Mouse (Mus musculus) heart, embryonic 15.5 days (tissue): ENCODE data around the gene 4930544D05Rik. TPM values are rescaled to one million over a fixed set of nuclear protein-coding genes. Genes with fewer than 3 reads are reported as not detected.

Experiments used
- ATAC-seq: fragments of 200-750 bp; cut with Nextera tagmentation; replicated peaks from 2 replicates; pipeline ENCODE4 v1.8.0; 2017; ENCODE audit warnings: low read depth, moderate TSS enrichment; ENCODE audit not compliant: insufficient number of reproducible peaks, insufficient read depth, low FRiP score
- H3K27ac ChIP-seq: fragments of 300-500 bp; sonication (generic); 2 replicates; pipeline ENCODE4 v1.5.1; 2015; ENCODE audit warnings: mild to moderate bottlenecking, inconsistent platforms
- H3K27me3 ChIP-seq: fragments of 300-500 bp; sonication (generic); 2 replicates; pipeline ENCODE4 v1.6.1; 2015; ENCODE audit warnings: inconsistent platforms
- H3K36me3 ChIP-seq: fragments of 300-500 bp; sonication (generic); 2 replicates; pipeline ENCODE4 v1.6.1; 2015; ENCODE audit warnings: mild to moderate bottlenecking, inconsistent platforms
- H3K4me1 ChIP-seq: fragments of 300-500 bp; sonication (generic); replicated peaks from 2 replicates; pipeline ENCODE4 v1.6.1; 2015; ENCODE audit warnings: inconsistent platforms
- H3K4me2 ChIP-seq: fragments of 300-500 bp; sonication (generic); 2 replicates; pipeline ENCODE4 v1.6.1; 2015; ENCODE audit warnings: inconsistent platforms, mild to moderate bottlenecking, moderate library complexity
- H3K4me3 ChIP-seq: fragments of 300-500 bp; sonication (generic); 2 replicates; pipeline ENCODE4 v1.5.1; 2015; ENCODE audit warnings: mild to moderate bottlenecking, inconsistent platforms
- H3K9ac ChIP-seq: fragments of 300-500 bp; sonication (generic); 2 replicates; pipeline ENCODE4 v1.6.1; 2015; ENCODE audit warnings: mild to moderate bottlenecking, inconsistent platforms
- H3K9me3 ChIP-seq: fragments of 300-500 bp; sonication (generic); replicated peaks from 2 replicates; pipeline ENCODE4 v1.6.1; 2016; ENCODE audit warnings: inconsistent platforms
- WGBS: fragments of 180-500 bp; shearing (Covaris S2); methylation state at CpG from one replicate; pipeline ENCODE4 v1.1.7; 2015; ENCODE audit warnings: mixed read lengths; 5-methylcytosine and 5-hydroxymethylcytosine counted together
- polyA plus RNA-seq: library from polyadenylated mRNA; unstranded; fragments of >200 nt; fragmentation: Nextera tagmentation; extraction: Ambion mirVana; gene quantifications from 2 replicates; pipeline ENCODE4 v1.2.1, GENCODE M21; 2015

Gene 4930544D05Rik
- polyA plus RNA-seq, 1 experiment from 2014 or later: not detected

DNA sequence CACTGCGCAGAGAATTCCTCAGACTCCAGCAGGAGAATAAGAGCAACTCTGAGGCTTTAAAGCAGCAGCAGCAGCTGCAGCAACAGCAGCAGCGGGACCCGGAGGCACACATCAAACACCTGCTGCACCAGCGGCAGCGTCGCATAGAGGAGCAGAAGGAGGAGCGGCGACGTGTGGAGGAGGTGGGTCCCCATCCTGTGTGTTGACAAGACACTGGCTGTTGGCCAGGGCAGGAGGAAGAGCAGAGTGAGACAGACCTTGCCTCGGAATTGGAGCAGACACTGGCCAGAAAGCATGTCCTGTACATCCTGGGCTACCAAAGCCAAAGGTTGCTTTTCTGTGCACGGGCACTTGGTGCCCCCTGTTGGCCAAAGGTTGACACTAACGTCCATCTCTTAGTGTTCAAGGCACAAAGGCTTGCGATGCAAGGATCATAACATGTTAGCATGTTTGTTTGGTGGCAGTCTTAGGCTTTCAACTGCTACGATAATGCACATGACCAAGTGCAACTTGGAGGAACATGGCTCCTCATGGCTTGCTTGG, 10.6 kb upstream of the 4930544D05Rik start:
- no peak overlapping the region for H3K27ac ChIP-seq
- H3K4me2 ChIP-seq: no peak overlapping the region
- no peaks in the 10 kb centered on the region for H3K9me3 ChIP-seq
- H3K36me3 ChIP-seq: peaks cover 64% of the 10 kb centered on the region
- no peaks in the 10 kb centered on the region for H3K27me3 ChIP-seq
- no peaks in the 10 kb centered on the region for H3K4me1 ChIP-seq
- H3K4me3 ChIP-seq: no peak overlapping the region
- 48% methylated on average over 14 of the region's 14 CpGs for WGBS
- no peak overlapping the region for H3K9ac ChIP-seq
- ATAC-seq: no peak

GRCm38 (mm10) chr11:70606717-70607116, 8.9 kb upstream of the 4930544D05Rik start:
- WGBS: 74% methylated on average over 12 of the region's 12 CpGs
- no peak overlapping the region for H3K27ac ChIP-seq
- H3K9me3 ChIP-seq: no peaks in the 10 kb centered on the region
- H3K4me3 ChIP-seq: no peak overlapping the region
- H3K36me3 ChIP-seq: peaks cover 72% of the 10 kb centered on the region
- no peaks in the 10 kb centered on the region for H3K4me1 ChIP-seq
- no peak overlapping the region for H3K9ac ChIP-seq
- H3K27me3 ChIP-seq: no peaks in the 10 kb centered on the region
- no peak overlapping the region for H3K4me2 ChIP-seq
- no peak for ATAC-seq

GRCm38 (mm10) chr11:70607611-70608010, 8.0 kb upstream of the 4930544D05Rik start:
- Histone ChIP-seq H3K27ac (no peak overlapping the region), H3K4me1 (no peaks in the 10 kb centered on the region), H3K36me3 (peaks cover 76% of the 10 kb centered on the region), H3K27me3 (no peaks in the 10 kb centered on the region), H3K9me3 (no peaks in the 10 kb centered on the region), H3K4me2 (no peak overlapping the region), H3K4me3 (no peak overlapping the region), H3K9ac (no peak overlapping the region)
- ATAC-seq: no peak
- 91% methylated on average over 9 of the region's 9 CpGs for WGBS

DNA sequence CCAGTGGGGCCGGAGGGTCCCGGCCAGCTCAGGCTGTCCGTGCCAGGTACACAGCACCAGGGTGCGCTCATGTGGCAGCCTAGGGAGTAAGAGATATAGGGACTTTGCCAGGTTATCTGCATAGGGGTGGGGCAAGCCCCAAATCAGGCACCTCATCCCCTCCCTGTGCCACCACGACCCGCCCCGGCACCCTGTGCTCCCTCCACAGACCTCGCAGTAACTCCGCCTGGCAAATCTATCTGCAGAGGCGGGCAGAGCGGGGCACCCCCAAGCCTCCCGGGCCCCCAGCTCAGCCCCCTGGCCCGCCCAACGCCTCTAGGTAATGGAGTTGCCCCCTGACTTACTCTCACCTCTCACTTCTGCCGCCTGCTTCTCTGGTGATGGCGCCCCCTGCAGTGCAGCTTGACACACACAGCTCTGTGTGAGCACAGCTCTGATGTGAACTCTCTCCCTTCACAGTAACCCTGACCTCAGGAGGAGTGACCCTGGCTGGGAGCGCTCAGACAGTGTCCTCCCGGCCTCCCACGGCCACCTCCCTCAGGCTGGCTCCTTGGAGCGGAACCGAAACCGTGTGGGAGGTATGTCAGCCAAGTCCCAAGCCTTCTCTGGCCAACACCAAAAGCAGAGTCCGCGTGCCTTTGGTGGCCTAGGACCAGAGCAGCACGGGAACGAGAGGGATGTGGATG, 7.1 kb upstream of the 4930544D05Rik start:
- Histone ChIP-seq H3K27ac (no peak overlapping the region), H3K4me1 (no peaks in the 10 kb centered on the region), H3K4me2 (no peak overlapping the region), H3K9me3 (no peaks in the 10 kb centered on the region), H3K4me3 (no peak overlapping the region), H3K9ac (no peak overlapping the region), H3K36me3 (peaks cover 75% of the 10 kb centered on the region), H3K27me3 (no peaks in the 10 kb centered on the region)
- ATAC-seq: 0 out of 2 replicates have a peak, but pooled peaks have one; percentile 6
- 85% methylated on average over 26 of the region's 26 CpGs for WGBS

GRCm38 (mm10) chr11:70610752-70611151, 4.9 kb upstream of the 4930544D05Rik start:
- Histone ChIP-seq H3K4me3 (no peak overlapping the region), H3K27me3 (no peaks in the 10 kb centered on the region), H3K4me1 (peaks cover 15% of the 10 kb centered on the region), H3K4me2 (no peak overlapping the region), H3K36me3 (peaks cover 69% of the 10 kb centered on the region), H3K9ac (no peak overlapping the region), H3K9me3 (no peaks in the 10 kb centered on the region), H3K27ac (no peak overlapping the region)
- no peak for ATAC-seq
- 89% methylated on average over 4 of the region's 4 CpGs for WGBS

DNA sequence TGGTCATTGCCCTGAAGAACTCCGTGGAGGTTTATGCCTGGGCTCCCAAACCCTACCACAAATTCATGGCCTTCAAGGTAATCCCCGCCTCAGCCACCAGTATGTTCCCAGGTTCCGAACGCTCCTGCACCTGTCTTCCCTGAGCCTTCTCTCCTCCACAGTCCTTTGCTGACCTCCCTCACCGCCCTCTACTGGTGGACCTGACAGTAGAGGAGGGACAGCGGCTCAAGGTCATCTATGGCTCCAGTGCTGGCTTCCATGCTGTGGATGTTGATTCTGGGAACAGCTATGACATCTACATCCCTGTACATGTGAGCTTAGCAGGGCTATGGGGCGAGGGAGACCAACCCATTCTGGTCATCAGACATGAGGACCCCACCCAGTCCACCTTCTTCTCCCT, 3.1 kb upstream of the 4930544D05Rik start:
- peaks cover 55% of the 10 kb centered on the region for H3K36me3 ChIP-seq
- H3K4me2 ChIP-seq: no peak overlapping the region
- WGBS: 71% methylated on average over 7 of the region's 7 CpGs
- H3K27ac ChIP-seq: no peak overlapping the region
- H3K4me3 ChIP-seq: no peak overlapping the region
- H3K27me3 ChIP-seq: peaks cover 6% of the 10 kb centered on the region
- peaks cover 16% of the 10 kb centered on the region for H3K4me1 ChIP-seq
- H3K9ac ChIP-seq: no peak overlapping the region
- ATAC-seq: no peak
- H3K9me3 ChIP-seq: no peaks in the 10 kb centered on the region

GRCm38 (mm10) chr11:70615074-70615473, 574 bp upstream of the 4930544D05Rik start:
- peak; percentile 81 for ATAC-seq
- peak overlapping the region; percentile 91 for H3K4me2 ChIP-seq
- H3K9me3 ChIP-seq: no peaks in the 10 kb centered on the region
- peak overlapping the region; percentile 53 for H3K4me3 ChIP-seq
- peak overlapping the region; percentile 71 for H3K27ac ChIP-seq
- WGBS: under 1% methylated on average over 17 of the region's 17 CpGs
- H3K27me3 ChIP-seq: peaks cover 6% of the 10 kb centered on the region
- peaks cover 30% of the 10 kb centered on the region for H3K36me3 ChIP-seq
- H3K9ac ChIP-seq: peak overlapping the region; percentile 54
- peaks cover 16% of the 10 kb centered on the region for H3K4me1 ChIP-seq

GRCm38 (mm10) chr11:70619101-70619500, 3.5 kb downstream of the 4930544D05Rik start, which contains the start of gene Chrne:
Gene Chrne, minus strand, starts transcription at chr11:70619216.
- no peaks in the 10 kb centered on the region for H3K9me3 ChIP-seq
- no peaks in the 10 kb centered on the region for H3K36me3 ChIP-seq
- H3K27me3 ChIP-seq: peaks cover 6% of the 10 kb centered on the region
- peaks cover 21% of the 10 kb centered on the region for H3K4me1 ChIP-seq
- no peak within 1 kb of the TSS for H3K9ac ChIP-seq
- no peak within 1 kb of the TSS for H3K27ac ChIP-seq
- no peak for ATAC-seq
- WGBS: 27% methylated on average over 1 of the region's 1 CpGs
- no peak within 1 kb of the TSS for H3K4me3 ChIP-seq
- no peak within 1 kb of the TSS for H3K4me2 ChIP-seq

DNA sequence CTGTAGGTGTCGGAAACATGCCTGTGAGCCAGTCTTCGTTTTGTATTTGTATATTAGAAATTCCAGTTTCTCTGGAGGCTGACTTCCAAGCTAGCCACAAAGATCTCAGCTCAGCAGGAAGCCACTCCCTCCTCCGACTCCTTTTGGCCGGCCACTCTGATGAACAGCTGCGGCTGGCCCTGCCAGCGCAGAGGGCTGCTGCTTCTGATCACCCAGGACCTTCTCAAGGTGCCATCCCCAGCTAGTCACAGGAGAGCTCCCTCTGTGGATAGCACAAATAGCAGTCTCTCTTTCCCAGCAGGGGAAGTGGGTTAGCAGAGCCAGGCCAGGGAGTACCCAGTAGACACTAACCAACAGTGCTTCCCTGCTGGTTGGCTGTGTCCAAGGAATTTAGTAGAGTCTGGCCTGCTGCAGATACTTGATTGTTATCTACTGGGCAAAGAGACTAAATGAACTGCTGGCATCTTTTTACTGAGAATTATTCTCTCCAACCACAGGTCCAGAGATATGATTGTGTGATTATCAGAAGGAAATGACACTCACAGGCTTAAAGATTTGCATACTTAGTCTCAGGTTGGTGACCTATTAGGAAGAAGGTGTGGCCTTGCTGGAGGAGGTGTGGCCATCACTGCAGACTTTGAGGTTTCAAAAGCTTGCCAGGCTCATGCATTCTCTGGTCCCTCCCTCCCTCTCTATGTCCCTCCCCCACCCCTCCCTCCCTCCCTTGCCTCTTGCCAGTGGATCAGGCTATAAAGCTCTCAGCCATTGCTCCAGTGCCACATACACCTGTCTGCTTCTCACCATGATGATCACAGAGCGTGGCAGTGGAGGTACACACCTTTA, 6.5 kb downstream of the 4930544D05Rik start:
- H3K4me3 ChIP-seq: no peak overlapping the region
- no peaks in the 10 kb centered on the region for H3K27me3 ChIP-seq
- no peaks in the 10 kb centered on the region for H3K9me3 ChIP-seq
- no peak for ATAC-seq
- H3K4me2 ChIP-seq: no peak overlapping the region
- H3K9ac ChIP-seq: no peak overlapping the region
- no peaks in the 10 kb centered on the region for H3K36me3 ChIP-seq
- WGBS: 39% methylated on average over 7 of the region's 7 CpGs
- 0 out of 2 replicates have a peak overlapping the region, but pooled peaks have one; percentile 21 for H3K27ac ChIP-seq
- peaks cover 5% of the 10 kb centered on the region; the same call in 1 of the 2 replicates for H3K4me1 ChIP-seq

- H3K27me3 ChIP-seq: no peaks in the 10 kb centered on the region
- no peak overlapping the region for H3K9ac ChIP-seq
- peaks cover 5% of the 10 kb centered on the region; the same call in 1 of the 2 replicates for H3K4me1 ChIP-seq
- no peak for ATAC-seq
- H3K4me3 ChIP-seq: no peak overlapping the region
- no peak overlapping the region for H3K27ac ChIP-seq
- 63% methylated on average over 10 of the region's 10 CpGs for WGBS
- no peak overlapping the region for H3K4me2 ChIP-seq
- no peaks in the 10 kb centered on the region for H3K9me3 ChIP-seq
- H3K36me3 ChIP-seq: no peaks in the 10 kb centered on the region
Measured at GRCm38 (mm10) chr11:70623053-70623742, 7.5 kb downstream of the 4930544D05Rik start.

DNA sequence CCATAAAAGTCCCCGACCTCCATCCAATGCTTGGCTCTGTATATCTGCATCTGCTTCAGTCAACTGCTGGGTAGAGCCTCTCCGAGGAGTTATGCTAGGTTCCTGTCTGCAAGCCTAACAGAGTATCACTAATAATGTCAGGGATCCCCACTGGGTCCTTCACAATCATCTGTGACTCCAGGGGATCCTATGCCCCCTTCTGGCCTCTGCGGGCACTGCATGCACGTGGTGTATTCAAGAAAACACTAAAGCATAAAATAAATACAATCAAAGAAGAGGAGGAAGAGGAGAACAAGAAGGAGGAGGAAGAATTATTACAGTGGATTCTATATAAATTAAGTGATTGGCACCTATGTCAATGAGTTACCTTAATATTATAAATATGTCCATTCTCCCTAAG, 9.8 kb downstream of the 4930544D05Rik start:
- H3K4me1 ChIP-seq: peaks cover 5% of the 10 kb centered on the region; the same call in 1 of the 2 replicates
- WGBS: 53% methylated on average over 4 of the region's 4 CpGs
- H3K36me3 ChIP-seq: no peaks in the 10 kb centered on the region
- H3K9ac ChIP-seq: no peak overlapping the region
- no peak for ATAC-seq
- H3K27me3 ChIP-seq: no peaks in the 10 kb centered on the region
- no peak overlapping the region for H3K4me2 ChIP-seq
- no peak overlapping the region for H3K4me3 ChIP-seq
- no peaks in the 10 kb centered on the region for H3K9me3 ChIP-seq
- no peak overlapping the region for H3K27ac ChIP-seq
